Mouse (Mus musculus): Measurements from ENCODE around the gene Il6ra. TPM values are rescaled to one million over a fixed set of nuclear protein-coding genes. Genes with fewer than 3 reads are reported as not detected.

Il6ra gene
- polyA plus RNA-seq, 1 experiment from 2014 or later, result 4.5 TPM

- WGBS, result 85% methylated on average over 11 of the region's 11 CpGs
- TF ChIP-seq CTCF (IDR thresholded peaks at IDR 0.05; ENCODE audit: low read depth), result no peak
- no peak for TF ChIP-seq EP300 (optimal IDR thresholded peaks at IDR 0.05)
- H3K36me3 ChIP-seq (ENCODE audit: control insufficient read depth, insufficient read depth, low read length), result no peaks in the 10 kb centered on the region
- no peak overlapping the region for H3K4me3 ChIP-seq (ENCODE audit: low read depth, low read length)
- no peak overlapping the region for H3K4me2 ChIP-seq (replicated peaks; ENCODE audit: low read depth)
- DNase-seq (ENCODE audit: low spot score) (no peak), ATAC-seq (ENCODE audit: low FRiP score, low TSS enrichment) (no peak)
- H3K27ac ChIP-seq (replicated peaks), result no peak overlapping the region
- H3K4me1 ChIP-seq (replicated peaks; ENCODE audit: control insufficient read depth, insufficient read depth), result no peaks in the 10 kb centered on the region
- H3K9me3 ChIP-seq (ENCODE audit: control insufficient read depth, low read length), result no peaks in the 10 kb centered on the region
- H3K9ac ChIP-seq (ENCODE audit: low read length), result no peak overlapping the region
- H3K27me3 ChIP-seq (ENCODE audit: control insufficient read depth, insufficient read depth, low read length), result no peaks in the 10 kb centered on the region
Measured at GRCm38 (mm10) chr3:89821096-89821513, 91.9 kb downstream of the Il6ra start.

- Histone ChIP-seq H3K4me3 (ENCODE audit: low read depth, low read length) (no peak overlapping the region), H3K9me3 (ENCODE audit: control insufficient read depth, low read length) (no peaks in the 10 kb centered on the region), H3K27me3 (ENCODE audit: control insufficient read depth, insufficient read depth, low read length) (no peaks in the 10 kb centered on the region), H3K27ac (replicated peaks) (no peak overlapping the region), H3K9ac (ENCODE audit: low read length) (no peak overlapping the region), H3K4me1 (replicated peaks; ENCODE audit: control insufficient read depth, insufficient read depth) (no peaks in the 10 kb centered on the region), H3K36me3 (ENCODE audit: control insufficient read depth, insufficient read depth, low read length) (no peaks in the 10 kb centered on the region), H3K4me2 (replicated peaks; ENCODE audit: low read depth) (no peak overlapping the region)
- ATAC-seq (ENCODE audit: low FRiP score, low TSS enrichment), result no peak
- WGBS, result 83% methylated on average over 12 of the region's 12 CpGs
- TF ChIP-seq EP300 (optimal IDR thresholded peaks at IDR 0.05) (no peak), CTCF (IDR thresholded peaks at IDR 0.05; ENCODE audit: low read depth) (no peak)
- no peak for DNase-seq (ENCODE audit: low spot score)
Measured at GRCm38 (mm10) chr3:89820311-89821095, 92.5 kb downstream of the Il6ra start.

- WGBS, result 45% methylated on average over 7 of the region's 7 CpGs
Measured at GRCm38 (mm10) chr3:89819897-89820296, 93.1 kb downstream of the Il6ra start.

GRCm38 (mm10) chr3:89818605-89819004 lies 94.4 kb downstream of the Il6ra start:
- no peak for TF ChIP-seq CTCF (IDR thresholded peaks at IDR 0.05; ENCODE audit: low read depth)
- no peak for TF ChIP-seq EP300 (optimal IDR thresholded peaks at IDR 0.05)
- Histone ChIP-seq H3K4me2 (replicated peaks; ENCODE audit: low read depth) (no peak overlapping the region), H3K9me3 (ENCODE audit: control insufficient read depth, low read length) (no peaks in the 10 kb centered on the region), H3K27ac (replicated peaks) (no peak overlapping the region), H3K36me3 (ENCODE audit: control insufficient read depth, insufficient read depth, low read length) (no peaks in the 10 kb centered on the region), H3K27me3 (ENCODE audit: control insufficient read depth, insufficient read depth, low read length) (no peaks in the 10 kb centered on the region), H3K4me3 (ENCODE audit: low read depth, low read length) (no peak overlapping the region), H3K9ac (ENCODE audit: low read length) (no peak overlapping the region), H3K4me1 (replicated peaks; ENCODE audit: control insufficient read depth, insufficient read depth) (no peaks in the 10 kb centered on the region)
- no peak for DNase-seq (ENCODE audit: low spot score)
- peak; percentile 70 for ATAC-seq (ENCODE audit: low FRiP score, low TSS enrichment)
- 32% methylated on average over 3 of the region's 3 CpGs for WGBS

More at GRCm38 (mm10) chr3:89819897-89820296, 93.1 kb downstream of the Il6ra start:
- H3K4me3 ChIP-seq (ENCODE audit: low read depth, low read length), result no peak overlapping the region
- no peak overlapping the region for H3K9ac ChIP-seq (ENCODE audit: low read length)
- no peak overlapping the region for H3K27ac ChIP-seq (replicated peaks)
- ATAC-seq (ENCODE audit: low FRiP score, low TSS enrichment) (no peak), DNase-seq (ENCODE audit: low spot score) (no peak)
- H3K36me3 ChIP-seq (ENCODE audit: control insufficient read depth, insufficient read depth, low read length), result no peaks in the 10 kb centered on the region
- H3K4me1 ChIP-seq (replicated peaks; ENCODE audit: control insufficient read depth, insufficient read depth), result no peaks in the 10 kb centered on the region
- H3K4me2 ChIP-seq (replicated peaks; ENCODE audit: low read depth), result no peak overlapping the region
- no peaks in the 10 kb centered on the region for H3K9me3 ChIP-seq (ENCODE audit: control insufficient read depth, low read length)
- H3K27me3 ChIP-seq (ENCODE audit: control insufficient read depth, insufficient read depth, low read length), result no peaks in the 10 kb centered on the region
- no peak for TF ChIP-seq EP300 (optimal IDR thresholded peaks at IDR 0.05)
- TF ChIP-seq CTCF (IDR thresholded peaks at IDR 0.05; ENCODE audit: low read depth), result no peak

GRCm38 (mm10) chr3:89817056-89817455 lies 95.9 kb downstream of the Il6ra start:
- DNase-seq (ENCODE audit: low spot score) (no peak), ATAC-seq (ENCODE audit: low FRiP score, low TSS enrichment) (no peak)
- Histone ChIP-seq H3K27me3 (ENCODE audit: control insufficient read depth, insufficient read depth, low read length) (no peaks in the 10 kb centered on the region), H3K9me3 (ENCODE audit: control insufficient read depth, low read length) (no peaks in the 10 kb centered on the region), H3K36me3 (ENCODE audit: control insufficient read depth, insufficient read depth, low read length) (no peaks in the 10 kb centered on the region), H3K9ac (ENCODE audit: low read length) (no peak overlapping the region), H3K27ac (replicated peaks) (no peak overlapping the region), H3K4me2 (replicated peaks; ENCODE audit: low read depth) (no peak overlapping the region), H3K4me3 (ENCODE audit: low read depth, low read length) (no peak overlapping the region), H3K4me1 (replicated peaks; ENCODE audit: control insufficient read depth, insufficient read depth) (no peaks in the 10 kb centered on the region)
- 61% methylated on average over 4 of the region's 4 CpGs for WGBS
- TF ChIP-seq EP300 (optimal IDR thresholded peaks at IDR 0.05), result no peak
- peak; percentile 68 for TF ChIP-seq CTCF (IDR thresholded peaks at IDR 0.05; ENCODE audit: low read depth)

Other genes with a start within 250 kb of the Il6ra start
- 8.5 and 8.8 TPM in 2 replicates for gene Adar, start 198.2 kb downstream of the Il6ra start, polyA plus RNA-seq (2015; fragmentation: Nextera tagmentation; extraction: Ambion mirVana)
- gene Chrnb2, start 148.6 kb downstream of the Il6ra start, polyA plus RNA-seq (2015; fragmentation: Nextera tagmentation; extraction: Ambion mirVana), result 0.68 and 0.81 TPM in 2 replicates
- 6.4 and 6.5 TPM in 2 replicates for gene Ube2q1, start 139.6 kb downstream of the Il6ra start, polyA plus RNA-seq (2015; fragmentation: Nextera tagmentation; extraction: Ambion mirVana)
- gene She, start 81.8 kb downstream of the Il6ra start, polyA plus RNA-seq (2015; fragmentation: Nextera tagmentation; extraction: Ambion mirVana), result 1.4 and 1.5 TPM in 2 replicates
- gene Atp8b2, start 50.3 kb upstream of the Il6ra start, polyA plus RNA-seq (2015; fragmentation: Nextera tagmentation; extraction: Ambion mirVana), result 4.2 and 5.0 TPM in 2 replicates
- gene Hax1, start 85.6 kb upstream of the Il6ra start, polyA plus RNA-seq (2015; fragmentation: Nextera tagmentation; extraction: Ambion mirVana), result 73.6 and 77.7 TPM in 2 replicates
- gene 4933434E20Rik, start 138.4 kb upstream of the Il6ra start, polyA plus RNA-seq (2015; fragmentation: Nextera tagmentation; extraction: Ambion mirVana), result 109 and 115 TPM in 2 replicates
- 75.2 and 80.4 TPM in 2 replicates for gene Ubap2l, start 139.4 kb upstream of the Il6ra start, polyA plus RNA-seq (2015; fragmentation: Nextera tagmentation; extraction: Ambion mirVana)
- gene Tpm3, start 159.5 kb upstream of the Il6ra start, polyA plus RNA-seq (2015; fragmentation: Nextera tagmentation; extraction: Ambion mirVana), result 327 TPM in 2 replicates
- 0.05 and 0.06 TPM in 2 replicates for gene Nup210l, start 190.9 kb upstream of the Il6ra start, polyA plus RNA-seq (2015; fragmentation: Nextera tagmentation; extraction: Ambion mirVana)

Measured in stomach, postnatal 0 days (tissue).